Mouse (Mus musculus) yolk sac, embryonic 10.5 days (tissue): ENCODE results near the gene Dock1.

ENCODE experiments used
- DNase-seq: peaks from one replicate; pipeline ENCODE4 v3.0.0-alpha.2; 2017; ENCODE audit warnings: low spot score

Gene Dock1

GRCm38 (mm10) chr7:135159606-135160005 is 489.2 kb downstream of the Dock1 start:
- DNase-seq = no peak

DNA sequence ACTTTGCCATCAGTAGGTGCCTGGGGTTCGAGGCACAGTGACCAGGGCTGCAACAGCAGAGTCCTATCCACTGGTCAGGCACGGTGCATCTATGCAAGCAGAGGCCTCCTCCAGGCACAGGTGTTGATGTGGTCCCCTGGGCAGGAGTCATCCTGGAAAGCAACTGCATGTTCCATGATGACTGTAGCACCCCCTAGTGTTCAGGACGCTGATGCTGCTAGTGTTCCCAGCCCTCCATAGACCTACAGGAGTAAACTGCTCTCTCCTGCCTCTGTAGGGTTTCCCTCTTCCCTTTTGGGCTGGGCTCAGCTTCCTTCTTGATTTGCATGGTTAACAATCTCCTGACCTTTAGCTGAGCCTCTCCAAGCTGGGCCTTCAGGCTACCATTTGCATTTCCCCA is 494.7 kb downstream of the Dock1 start:
- peak; percentile 10 for DNase-seq

- DNase-seq = no peak
These were observed 499.5 kb downstream of the Dock1 start for GRCm38 (mm10) chr7:135169936-135170335.

DNA sequence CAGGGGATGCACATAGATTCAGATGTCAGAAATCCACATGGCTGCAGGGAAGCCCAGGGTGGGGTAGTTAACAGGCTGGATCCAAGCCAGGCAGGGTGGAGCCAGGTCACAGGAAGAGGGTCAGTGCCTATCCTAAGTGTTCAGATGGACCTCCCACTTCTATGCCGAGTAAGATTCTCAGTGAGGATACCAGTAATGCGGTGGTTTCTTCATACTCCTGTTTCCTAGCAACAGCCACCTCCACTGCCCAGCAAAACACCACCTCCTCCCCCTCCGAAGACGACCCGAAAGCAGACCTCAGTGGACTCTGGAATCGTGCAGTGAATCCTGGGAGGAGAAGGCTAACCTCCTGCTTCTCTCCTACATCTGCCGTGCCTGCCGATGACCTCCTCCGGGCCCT is 501.8 kb downstream of the Dock1 start:
- DNase-seq = no peak

DNA sequence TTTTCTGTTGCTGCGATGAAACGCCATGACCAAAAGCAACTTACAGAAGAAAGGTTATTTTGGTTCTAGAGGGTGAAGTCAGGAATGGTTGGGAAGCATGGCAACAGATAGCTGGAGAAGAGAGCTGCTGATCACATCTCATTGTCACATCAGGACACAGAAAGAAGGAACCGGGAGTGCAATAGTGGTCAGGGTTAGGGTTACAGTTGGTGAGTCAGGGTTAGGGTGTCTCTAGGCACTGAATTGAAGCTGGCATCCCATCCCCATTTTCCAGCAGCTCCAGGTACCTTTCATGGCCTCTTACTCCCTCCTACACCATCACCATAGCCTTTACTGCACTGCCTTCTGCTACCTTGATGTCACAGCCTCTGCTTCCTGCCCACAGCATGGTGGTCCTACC is 523.7 kb downstream of the Dock1 start:
- DNase-seq = no peak

- DNase-seq = no peak
These were observed 525.2 kb downstream of the Dock1 start for GRCm38 (mm10) chr7:135195631-135196030.

DNA sequence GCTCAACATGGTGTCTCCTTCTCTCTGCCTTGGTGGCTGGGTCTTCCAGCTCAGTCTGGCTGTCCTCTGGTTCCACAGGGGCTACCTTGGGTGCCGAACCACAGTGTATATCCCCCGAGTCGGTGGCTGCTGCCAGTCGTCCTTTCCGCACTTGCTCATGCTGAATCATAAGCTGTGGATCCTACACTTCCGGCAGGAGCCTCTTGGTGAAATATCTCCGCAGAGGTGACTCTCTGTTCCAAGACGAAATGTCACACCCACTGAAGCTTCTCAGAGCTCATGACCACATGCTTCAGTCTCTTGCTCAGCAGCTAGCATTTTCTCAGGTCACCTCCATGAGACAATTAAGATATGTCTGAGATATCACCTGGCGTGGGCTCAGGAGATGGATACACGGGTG is 526.4 kb downstream of the Dock1 start:
- no peak for DNase-seq

GRCm38 (mm10) chr7:135203920-135204319 is 533.5 kb downstream of the Dock1 start:
- DNase-seq = no peak

- no peak for DNase-seq
These were observed 534.7 kb downstream of the Dock1 start for GRCm38 (mm10) chr7:135205111-135205510.

- DNase-seq = no peak
These were observed 538.6 kb downstream of the Dock1 start for GRCm38 (mm10) chr7:135208947-135209567.

DNA sequence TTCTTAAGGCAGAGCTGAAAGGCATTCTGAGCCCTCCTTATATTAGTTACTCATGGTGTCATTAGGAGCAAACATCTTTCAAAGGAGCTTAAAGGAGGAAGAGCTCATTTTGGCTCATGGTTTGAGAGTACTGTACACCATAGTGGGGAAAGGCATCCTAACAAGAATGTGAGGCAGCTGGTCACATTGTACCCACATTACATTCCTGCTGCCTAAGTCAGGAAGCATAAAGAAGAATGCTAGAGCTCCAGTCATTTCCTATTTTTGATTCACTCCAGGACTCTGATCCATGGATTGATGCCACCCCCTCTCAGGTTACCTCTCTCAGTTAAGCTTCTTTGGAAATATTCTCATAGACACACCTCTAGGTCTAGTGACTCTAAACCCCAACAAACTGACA is 539.8 kb downstream of the Dock1 start:
- no peak for DNase-seq

DNA sequence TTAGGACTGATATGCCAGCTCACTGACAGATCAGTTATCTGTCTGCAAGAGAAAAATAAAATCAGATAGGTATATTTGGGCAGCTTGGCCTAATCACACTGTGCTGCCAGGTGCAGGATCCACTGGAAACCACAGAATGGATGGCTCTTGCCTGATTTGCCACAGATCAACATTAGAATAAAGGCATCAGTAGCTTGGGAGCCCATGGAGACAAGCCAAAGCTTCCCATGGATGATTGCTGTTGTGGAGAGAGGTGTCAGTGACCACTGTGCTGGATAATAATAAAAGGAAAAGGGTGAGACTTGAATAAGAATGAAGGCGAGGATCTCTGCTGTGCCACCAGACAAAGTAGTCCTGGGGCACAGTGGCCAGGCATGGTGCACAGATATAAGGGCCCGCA is 540.4 kb downstream of the Dock1 start:
- DNase-seq = no peak

DNA sequence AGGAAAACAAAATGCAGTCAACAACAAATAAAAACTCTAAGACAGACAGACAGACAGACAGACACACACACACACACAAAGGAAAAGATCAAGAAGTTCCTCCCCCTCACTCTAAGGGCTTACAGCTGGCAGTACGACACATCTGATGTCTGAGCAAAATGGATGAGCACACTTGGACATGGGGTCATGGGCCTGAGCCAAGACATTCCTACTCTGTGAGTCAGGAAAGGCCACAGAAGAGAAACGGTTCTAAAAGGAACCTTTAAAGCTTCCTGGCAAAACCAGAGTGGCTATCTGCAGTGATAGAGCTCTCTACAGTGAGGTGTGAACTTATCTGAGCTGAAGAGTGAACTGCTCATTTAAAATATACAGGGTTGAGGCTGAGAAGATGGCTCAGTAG is 542.1 kb downstream of the Dock1 start:
- DNase-seq = no peak

- DNase-seq = no peak
These were observed 551.0 kb downstream of the Dock1 start for GRCm38 (mm10) chr7:135221475-135221874.
